Mouse (Mus musculus) cerebellum, adult 2 months (tissue): ENCODE data around the gene Adgre5. TPM values are rescaled to one million over a fixed set of nuclear protein-coding genes. Genes with fewer than 3 reads are reported as not detected.

Source experiments
- DNase-seq, 2 experiments: peaks; one replicate each; pipeline ENCODE4 v3.0.0; 2021
- H3K27ac ChIP-seq: fragments of 200-500 bp; 2 replicates; pipeline ENCODE4 v1.5.1; 2012; ENCODE audit warnings: low read length, control low read depth, inconsistent platforms; ENCODE audit not compliant: insufficient read depth
- H3K27me3 ChIP-seq: fragments of 200-500 bp; 2 replicates; pipeline ENCODE4 v1.6.1; 2012; ENCODE audit warnings: inconsistent platforms, mild to moderate bottlenecking, low read length, moderate library complexity; ENCODE audit not compliant: control insufficient read depth, insufficient read depth
- H3K4me1 ChIP-seq: fragments of 200-500 bp; 2 replicates; pipeline ENCODE4 v1.6.1; 2011; ENCODE audit warnings: low read length; ENCODE audit not compliant: control insufficient read depth, insufficient read depth
- H3K4me3 ChIP-seq: fragments of 200-500 bp; replicated peaks from 2 replicates; pipeline ENCODE3; 2011; ENCODE audit warnings: mild to moderate bottlenecking, low read depth, low read length, control low read depth; ENCODE audit not compliant: insufficient read depth
- CTCF ChIP-seq: fragments of 200-500 bp; IDR thresholded peaks from 2 replicates; pipeline ENCODE4 v1.5.1; 2011; ENCODE audit warnings: low read depth, mild to moderate bottlenecking, control low read depth, low read length, moderate library complexity, borderline replicate concordance; ENCODE audit not compliant: insufficient read depth
- POLR2A ChIP-seq: fragments of 200-500 bp; IDR thresholded peaks from 2 replicates; pipeline ENCODE4 v1.6.1; 2011; ENCODE audit warnings: low read length, control low read depth, borderline replicate concordance; ENCODE audit not compliant: insufficient read depth
- WGBS: fragments of 180-500 bp; shearing (Covaris S2); methylation state at CpG from one replicate; pipeline ENCODE4 v1.1.7; 2018; 5-methylcytosine and 5-hydroxymethylcytosine counted together
- polyA plus RNA-seq: library from polyadenylated mRNA; depleted of rRNA; stranded (reverse); fragments of >200 nt; gene quantifications from 2 replicates; pipeline ENCODE4 v1.2.3, GENCODE M21; 2012

Gene Adgre5
- polyA plus RNA-seq, 1 experiment, result 23.8 TPM

- DNase-seq, result no peak
- WGBS, result 87% methylated on average over 2 of the region's 2 CpGs
- no peak for TF ChIP-seq POLR2A
- no peak for TF ChIP-seq CTCF
- Histone ChIP-seq H3K27ac (no peak overlapping the region), H3K4me1 (0 out of 2 replicates have a peak, but pooled peaks cover 3% of the 10 kb centered on the region), H3K4me3 (no peak overlapping the region), H3K27me3 (no peaks in the 10 kb centered on the region)
These were observed 33.1 kb upstream of the Adgre5 start for GRCm38 (mm10) chr8:83774221-83774620.

GRCm38 (mm10) chr8:83773452-83773846 is 32.3 kb upstream of the Adgre5 start:
- no peak for DNase-seq
- H3K4me1 ChIP-seq, result 0 out of 2 replicates have a peak, but pooled peaks cover 3% of the 10 kb centered on the region
- TF ChIP-seq POLR2A (no peak), CTCF (no peak)
- no peaks in the 10 kb centered on the region for H3K27me3 ChIP-seq
- 59% methylated on average over 6 of the region's 6 CpGs for WGBS
- H3K27ac ChIP-seq, result no peak overlapping the region
- H3K4me3 ChIP-seq, result peak overlapping the region; percentile 58

- Histone ChIP-seq H3K27me3 (no peaks in the 10 kb centered on the region), H3K4me3 (peak overlapping the region; percentile 58), H3K4me1 (0 out of 2 replicates have a peak, but pooled peaks cover 3% of the 10 kb centered on the region), H3K27ac (no peak overlapping the region)
- peak; percentile 46 to 55 for DNase-seq
- WGBS, result 6% methylated on average over 25 of the region's 25 CpGs
- no peak for TF ChIP-seq CTCF
- 0 out of 2 replicates have a peak, but pooled peaks have one; percentile 16 for TF ChIP-seq POLR2A
These were observed 31.8 kb upstream of the Adgre5 start for GRCm38 (mm10) chr8:83772701-83773451.

- 91% methylated on average over 4 of the region's 4 CpGs for WGBS
- Histone ChIP-seq H3K27me3 (no peaks in the 10 kb centered on the region), H3K4me1 (0 out of 2 replicates have a peak, but pooled peaks cover 3% of the 10 kb centered on the region), H3K27ac (no peak overlapping the region), H3K4me3 (no peak overlapping the region)
- no peak for DNase-seq
- no peak for TF ChIP-seq POLR2A
- no peak for TF ChIP-seq CTCF
These were observed 30.7 kb upstream of the Adgre5 start for GRCm38 (mm10) chr8:83771791-83772190.

GRCm38 (mm10) chr8:83770669-83771068 is 29.5 kb upstream of the Adgre5 start:
- no peaks in the 10 kb centered on the region for H3K27me3 ChIP-seq
- H3K27ac ChIP-seq, result no peak overlapping the region
- 0 out of 2 replicates have a peak, but pooled peaks cover 3% of the 10 kb centered on the region for H3K4me1 ChIP-seq
- no peak for DNase-seq
- TF ChIP-seq POLR2A, result no peak
- H3K4me3 ChIP-seq, result no peak overlapping the region
- 87% methylated on average over 2 of the region's 2 CpGs for WGBS

- Histone ChIP-seq H3K27me3 (no peaks in the 10 kb centered on the region), H3K4me3 (no peak overlapping the region), H3K27ac (no peak overlapping the region), H3K4me1 (0 out of 2 replicates have a peak, but pooled peaks cover 3% of the 10 kb centered on the region)
- WGBS, result 78% methylated on average over 7 of the region's 7 CpGs
- TF ChIP-seq CTCF (no peak), POLR2A (no peak)
- DNase-seq, result no peak
These were observed 28.6 kb upstream of the Adgre5 start for GRCm38 (mm10) chr8:83769720-83770119.

- no peak for DNase-seq
- H3K27me3 ChIP-seq, result no peaks in the 10 kb centered on the region
- 55% methylated on average over 5 of the region's 5 CpGs for WGBS
- TF ChIP-seq CTCF (no peak), POLR2A (no peak)
- 0 out of 2 replicates have a peak, but pooled peaks cover 3% of the 10 kb centered on the region for H3K4me1 ChIP-seq
- H3K27ac ChIP-seq, result no peak overlapping the region
- no peak overlapping the region for H3K4me3 ChIP-seq
These were observed 27.4 kb upstream of the Adgre5 start for GRCm38 (mm10) chr8:83768526-83768925.

- TF ChIP-seq CTCF (no peak), POLR2A (no peak)
These were observed 26.3 kb upstream of the Adgre5 start for GRCm38 (mm10) chr8:83767442-83767841.

More at GRCm38 (mm10) chr8:83767442-83767841, 26.3 kb upstream of the Adgre5 start:
- no peak for DNase-seq
- Histone ChIP-seq H3K4me1 (0 out of 2 replicates have a peak, but pooled peaks cover 1% of the 10 kb centered on the region), H3K27ac (no peak overlapping the region), H3K4me3 (no peak overlapping the region), H3K27me3 (no peaks in the 10 kb centered on the region)
- 90% methylated on average over 4 of the region's 4 CpGs for WGBS
